Mouse (Mus musculus) right cerebral cortex, postnatal 10 days (tissue): ENCODE data around the gene Cpsf6.

Experiments used
- DNase-seq, 2 experiments: peaks; one replicate each; pipeline ENCODE4 v3.0.0; 2021; ENCODE audit warnings: low spot score in 2 of 2

Gene Cpsf6

DNA sequence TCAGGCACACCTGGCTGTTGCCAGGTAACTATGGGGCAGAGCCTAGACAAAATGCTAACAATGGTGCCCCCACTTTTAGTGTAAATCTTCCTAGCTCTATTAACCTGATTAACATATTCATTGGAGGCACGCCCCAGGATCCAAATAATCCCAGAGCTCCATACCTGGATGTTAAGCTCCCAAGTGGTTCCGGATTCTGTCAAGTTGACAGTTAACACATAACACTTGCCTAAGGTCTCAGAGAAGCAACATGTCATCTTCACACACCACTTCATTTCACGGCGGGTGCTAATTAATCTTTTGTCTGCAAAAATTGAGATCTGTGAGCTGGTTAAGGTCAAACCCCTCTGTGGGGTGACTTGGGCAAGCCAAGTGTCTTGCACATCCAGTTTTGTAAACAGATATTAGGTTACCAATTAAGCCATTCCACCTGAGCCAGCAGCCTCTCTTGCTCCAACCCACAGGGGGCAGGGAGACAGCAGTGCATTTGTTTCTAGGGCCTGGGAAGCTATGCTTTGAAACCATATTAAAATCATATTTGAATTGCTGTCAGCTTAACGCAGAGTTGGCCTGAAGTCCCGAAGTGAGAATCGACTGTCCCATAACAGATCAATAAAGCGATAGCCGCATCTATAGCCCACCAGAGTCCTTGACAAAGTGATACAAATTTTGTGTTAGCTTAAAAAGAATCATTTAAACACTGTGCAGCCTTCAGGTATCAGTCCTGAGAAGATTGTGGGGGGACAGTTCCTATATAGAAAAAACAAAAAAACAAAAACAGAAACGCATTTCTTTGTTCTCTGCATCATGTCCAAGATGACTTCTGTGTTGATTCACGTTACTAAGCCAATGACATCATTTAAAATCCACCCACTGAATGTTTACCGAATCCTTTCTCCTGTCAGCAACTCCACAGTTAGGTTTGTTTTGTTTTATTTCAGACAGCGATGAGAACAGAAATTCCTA lies 34.0 kb upstream of the Cpsf6 start:
- no peak for DNase-seq

DNA sequence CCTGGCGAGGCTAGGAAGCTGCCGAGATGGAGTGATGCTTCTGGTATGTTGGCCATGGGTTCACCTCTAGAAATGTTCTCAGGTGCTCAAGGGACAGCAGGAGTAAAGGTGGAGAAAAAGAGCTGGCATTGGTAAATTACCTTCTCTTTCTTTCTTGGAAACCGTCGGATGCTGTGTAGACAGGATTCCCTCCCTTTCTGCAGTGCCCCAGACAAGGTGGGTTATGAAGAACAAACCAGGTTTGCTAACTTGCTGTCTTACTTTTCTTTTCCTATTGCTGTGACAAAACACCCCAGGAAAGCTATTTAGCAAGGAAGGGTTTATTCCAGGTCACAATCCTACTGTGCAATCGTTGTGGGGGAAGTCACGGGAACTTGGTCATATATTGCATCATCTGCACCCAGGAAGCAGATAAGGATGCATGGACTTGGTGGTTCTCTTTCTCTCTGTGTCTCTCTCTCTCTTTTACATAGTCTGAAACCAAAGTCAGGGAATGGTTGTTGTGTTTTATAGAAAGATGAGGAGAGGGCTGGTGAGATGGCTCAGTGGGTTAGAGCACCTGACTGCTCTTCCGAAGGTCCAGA lies 32.8 kb upstream of the Cpsf6 start:
- no peak for DNase-seq

DNA sequence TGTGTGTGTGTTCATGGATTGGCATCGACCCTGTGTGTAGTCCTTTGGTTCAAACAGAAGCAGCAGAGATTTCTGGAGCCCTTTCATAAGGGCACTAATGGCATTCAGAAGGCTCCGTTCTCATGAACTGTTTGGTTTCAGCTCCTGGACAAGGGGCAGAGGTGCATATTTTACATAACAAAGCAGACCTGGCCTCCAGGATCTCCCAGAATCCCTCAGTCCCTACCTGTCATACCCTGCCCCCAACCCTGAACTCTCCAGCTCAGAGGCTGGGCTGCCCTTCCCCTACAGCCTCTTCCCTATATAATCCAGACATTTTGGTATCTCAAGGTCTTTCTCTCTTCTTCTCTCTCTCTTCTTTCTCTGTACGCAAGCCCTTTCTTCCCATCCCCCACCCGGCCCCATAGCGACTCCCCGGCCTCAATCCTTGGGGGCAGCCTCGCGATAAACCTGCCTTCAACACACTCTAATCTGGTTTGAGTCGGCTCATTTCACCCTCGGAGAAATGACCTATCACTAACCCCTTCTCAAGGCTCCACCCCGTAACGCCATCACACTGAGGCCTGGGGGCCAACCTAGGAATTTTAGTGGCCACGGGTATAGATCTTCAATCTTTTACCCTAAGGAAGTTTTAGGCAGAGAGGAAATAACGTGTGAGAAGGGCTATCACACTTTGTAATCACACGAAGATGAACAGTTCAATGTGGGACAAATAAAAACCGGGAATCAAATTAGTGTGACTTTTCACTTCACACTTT lies 32.1 kb upstream of the Cpsf6 start:
- no peak for DNase-seq

DNA sequence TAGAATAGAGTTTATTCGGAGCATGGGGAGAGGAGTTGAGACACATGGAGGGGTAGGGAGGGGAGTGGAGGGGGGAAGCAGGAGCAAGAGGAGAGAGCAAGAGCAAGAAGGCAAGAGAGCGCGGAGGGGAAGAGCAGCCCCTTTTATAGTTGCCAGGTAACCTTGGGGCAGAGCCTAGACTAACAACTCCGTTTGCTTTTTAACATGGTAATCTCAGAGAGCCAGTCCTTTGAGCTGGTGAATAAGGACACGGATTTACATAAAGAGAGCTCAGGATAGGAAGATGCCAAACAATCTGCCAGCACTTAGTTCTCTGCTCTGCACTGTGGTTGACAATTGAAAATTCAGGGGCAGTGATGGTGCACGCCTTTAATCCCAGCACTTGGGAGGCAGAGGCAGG lies 31.3 kb upstream of the Cpsf6 start:
- DNase-seq: no peak

DNA sequence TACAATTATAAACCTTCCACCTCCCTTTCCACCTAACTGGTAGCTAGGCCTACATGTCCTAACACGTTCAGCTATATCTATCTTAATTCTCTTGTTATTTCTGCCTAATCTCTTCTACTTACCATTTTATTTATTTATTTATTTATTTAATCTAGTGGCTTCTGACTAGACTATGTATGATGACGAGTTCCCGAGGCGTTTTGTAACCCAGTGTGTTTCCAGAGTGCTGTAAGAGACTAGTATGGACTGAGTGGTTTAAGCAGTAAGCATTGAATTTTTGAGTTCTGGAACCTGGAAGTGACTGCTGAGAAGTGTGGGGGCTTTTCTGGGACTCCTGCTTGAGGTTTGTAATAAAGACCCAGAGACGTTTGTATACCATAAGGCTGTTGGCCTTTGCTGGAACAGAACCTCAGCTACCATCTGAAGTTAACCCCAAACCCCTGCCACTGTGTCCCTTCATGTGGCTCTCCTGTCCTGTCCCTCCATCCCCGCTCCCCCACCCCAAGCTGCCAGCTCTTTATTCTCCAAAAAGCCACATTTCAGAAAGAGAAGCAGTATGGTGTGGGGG lies 30.8 kb upstream of the Cpsf6 start:
- no peak for DNase-seq

DNA sequence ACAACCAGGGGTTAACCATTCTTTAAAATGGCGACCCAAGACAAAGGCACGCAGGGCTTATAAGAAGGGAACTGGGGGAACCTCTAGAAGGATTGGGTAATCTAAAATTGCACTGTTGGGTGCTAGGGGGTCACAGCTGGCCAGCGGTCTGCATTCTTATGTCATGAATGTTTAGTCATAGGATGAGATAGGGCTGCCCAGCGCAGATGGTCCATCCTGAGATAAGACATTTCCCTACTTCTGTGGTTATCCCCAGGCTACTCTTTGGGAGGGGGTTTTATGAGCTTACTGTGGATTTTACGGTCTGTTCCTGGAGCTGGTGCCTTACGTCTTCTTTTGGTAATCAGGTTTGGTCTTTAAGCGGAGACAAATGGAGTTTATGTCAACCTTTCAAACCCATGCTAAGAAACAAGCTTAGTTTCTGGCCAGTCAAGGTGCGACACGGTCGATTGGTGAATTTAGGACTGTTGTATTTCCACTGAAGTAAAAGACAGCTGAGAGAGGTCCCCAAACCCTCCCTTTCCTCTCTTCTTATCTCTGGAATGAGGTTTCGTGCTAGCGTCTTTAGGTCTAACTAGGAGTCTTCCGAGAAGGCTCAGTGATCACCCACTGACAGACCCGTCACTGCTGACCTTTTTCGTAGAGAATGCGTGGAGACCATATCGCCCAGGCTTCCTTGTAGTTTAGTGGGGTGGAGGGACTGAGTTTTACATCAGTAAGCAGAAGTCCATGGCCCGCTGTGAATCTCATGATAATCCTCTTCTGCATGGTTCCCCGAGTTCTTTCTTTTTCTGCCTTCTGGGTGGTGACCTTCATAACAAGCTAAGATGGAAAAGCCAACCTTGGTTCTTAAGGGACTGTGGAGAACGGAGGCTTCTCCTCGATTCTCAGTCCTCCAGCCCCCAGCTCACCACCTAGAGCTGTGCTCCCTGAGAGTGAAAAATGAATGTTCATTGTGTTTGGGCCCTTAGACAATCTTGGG lies 29.8 kb upstream of the Cpsf6 start:
- no peak for DNase-seq

DNA sequence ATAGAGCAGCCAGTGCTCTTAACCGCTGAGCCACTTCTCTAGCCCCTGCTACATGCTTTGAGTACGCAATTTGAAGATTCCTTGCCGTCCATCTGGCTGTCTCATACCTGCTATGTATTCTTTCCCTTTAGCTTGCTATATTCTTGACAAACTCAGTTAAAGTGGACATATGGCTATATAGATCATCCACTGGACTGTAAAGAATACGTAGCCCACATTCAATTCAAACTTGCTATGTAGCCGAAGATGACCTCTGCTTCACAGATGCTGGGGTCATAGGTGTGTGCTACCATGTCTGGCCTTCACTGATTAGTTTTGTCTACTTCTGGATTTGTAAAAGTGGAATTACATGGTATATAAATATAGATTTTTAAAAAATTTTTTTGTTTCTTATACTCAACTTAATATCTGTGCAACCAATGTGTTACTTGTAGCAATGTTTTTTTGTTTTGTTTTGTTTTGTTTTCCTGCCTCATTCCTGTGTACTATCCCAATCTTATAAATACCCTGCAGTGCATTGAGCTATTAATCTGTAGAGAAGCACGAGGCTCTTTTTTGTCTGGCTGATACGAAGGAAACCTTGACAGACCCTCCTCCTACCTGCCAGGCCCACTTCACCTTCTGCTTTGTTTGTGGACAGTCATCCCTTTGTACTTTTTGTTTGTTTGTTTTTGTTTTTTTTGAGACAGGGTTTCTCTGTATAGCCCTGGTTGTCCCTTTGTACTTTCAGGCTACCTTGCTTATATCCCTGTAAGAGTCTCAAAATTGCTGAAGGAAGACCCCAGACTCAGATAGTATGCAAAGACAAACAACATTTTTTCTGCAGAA lies 28.9 kb upstream of the Cpsf6 start:
- no peak for DNase-seq

DNA sequence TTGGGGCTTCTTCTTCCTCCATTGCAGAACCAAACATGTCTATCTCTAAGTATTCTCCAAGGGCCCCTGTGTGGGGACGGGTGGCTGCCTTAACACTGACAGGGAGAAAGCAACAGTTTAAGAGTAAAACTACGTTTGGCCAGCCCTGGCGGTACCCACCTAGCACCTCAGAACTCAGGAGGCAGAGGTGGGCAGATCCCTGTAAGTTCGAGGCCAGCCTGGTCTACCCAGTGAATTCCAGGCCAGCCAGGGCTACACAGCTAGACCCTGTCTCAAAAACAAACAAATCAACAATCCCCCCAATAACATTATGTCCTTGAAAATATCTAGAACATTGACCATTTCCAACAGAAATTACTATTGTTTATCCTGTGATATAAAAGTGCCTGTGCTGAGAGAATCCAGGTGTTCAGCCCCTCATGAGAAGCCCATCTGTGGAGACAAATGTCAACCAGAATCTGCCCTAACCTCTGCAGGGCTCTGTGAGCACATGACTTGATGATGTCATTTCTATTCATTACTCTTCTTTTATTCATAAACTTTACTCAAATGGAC lies 28.0 kb upstream of the Cpsf6 start:
- DNase-seq: no peak

DNA sequence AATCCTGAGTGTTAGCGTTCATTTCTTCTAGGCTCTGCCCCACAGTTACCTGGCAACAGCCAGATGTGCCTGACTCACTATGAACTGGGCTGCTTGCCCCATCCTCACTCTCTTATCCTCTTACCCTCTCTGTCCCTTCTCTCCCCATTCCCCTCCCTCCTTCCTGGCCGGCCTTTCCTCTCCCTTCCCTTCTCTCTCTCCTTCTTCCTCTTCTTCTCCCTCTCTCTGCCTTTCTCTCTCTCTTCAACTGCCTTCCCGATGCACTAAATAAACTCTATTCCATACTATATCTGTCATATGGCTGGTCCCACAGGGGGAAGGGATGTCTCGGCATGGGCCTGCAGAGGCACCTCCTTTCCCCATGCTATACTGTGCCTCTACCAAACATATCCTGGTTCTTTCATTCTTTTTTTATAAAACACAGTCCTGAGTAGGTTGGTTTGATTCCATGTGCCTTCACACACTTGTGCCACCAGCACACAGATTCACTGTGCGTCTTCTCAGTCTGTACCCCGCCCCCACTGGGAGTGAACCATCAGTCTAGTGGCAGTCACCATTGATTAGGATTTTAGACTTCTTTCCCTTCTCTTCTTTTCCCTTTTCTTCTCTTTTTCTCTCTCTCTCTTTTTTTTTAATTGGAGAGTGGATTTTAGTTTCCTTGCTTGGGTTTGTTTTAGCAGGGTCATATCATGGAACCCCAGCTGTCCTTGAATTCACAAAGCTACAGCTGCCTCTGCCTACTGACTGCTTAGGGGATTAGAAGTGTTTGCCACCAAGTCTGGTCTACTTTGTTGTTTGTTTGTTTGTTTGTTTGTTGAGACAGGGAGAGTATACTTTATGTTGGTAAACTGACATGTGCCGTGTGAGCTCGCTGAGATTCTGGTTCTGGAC lies 27.3 kb upstream of the Cpsf6 start:
- no peak for DNase-seq

DNA sequence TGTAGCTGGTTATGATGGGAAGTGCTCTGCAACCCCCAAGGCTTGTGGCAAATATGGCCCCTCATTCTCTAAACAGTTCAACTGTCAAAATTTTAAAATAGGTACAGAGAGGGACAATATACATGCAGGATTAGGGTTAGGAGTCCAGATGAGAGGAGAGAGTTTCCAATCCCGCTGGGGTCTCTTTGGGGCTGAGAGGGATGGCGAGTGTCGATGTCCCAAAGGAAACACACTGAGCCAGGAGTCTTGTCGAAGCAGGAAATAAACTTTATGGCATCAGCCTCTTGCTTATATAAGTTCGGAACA lies 26.4 kb upstream of the Cpsf6 start:
- DNase-seq: no peak

DNA sequence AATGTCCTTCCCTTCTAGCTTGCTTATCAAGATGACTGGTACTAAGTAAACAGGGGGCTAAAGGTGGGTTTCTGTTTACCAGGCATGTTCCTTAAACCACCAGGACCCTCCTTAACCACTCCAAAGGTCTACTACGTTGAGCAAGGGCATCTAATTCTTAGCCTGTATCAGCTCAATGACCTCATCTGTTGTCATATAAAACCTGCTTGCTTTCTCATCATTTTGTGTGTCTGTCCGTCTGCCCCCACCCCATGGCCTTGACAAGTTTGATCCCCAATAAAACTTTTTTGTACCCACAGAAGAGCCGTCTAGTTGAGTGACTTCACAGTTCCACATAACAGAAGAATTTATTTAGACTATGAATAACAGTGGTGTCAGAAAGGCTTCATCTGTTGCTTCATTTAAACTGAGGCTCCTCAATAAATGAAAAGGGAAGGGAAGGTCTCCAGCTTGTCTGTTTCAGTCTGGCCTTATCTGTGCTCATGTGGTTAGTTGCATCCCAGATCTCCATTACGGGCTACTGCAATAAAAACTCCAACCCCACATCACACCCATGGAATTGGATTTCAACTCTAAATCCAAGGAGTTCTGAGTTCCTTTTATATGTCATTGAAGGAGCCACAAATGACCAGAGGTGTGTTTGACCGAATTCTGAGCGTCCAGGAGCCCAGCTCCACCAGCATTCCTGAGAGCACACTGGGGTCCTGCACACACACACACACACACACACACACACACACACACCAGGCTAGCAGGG lies 25.9 kb upstream of the Cpsf6 start:
- DNase-seq: no peak

DNA sequence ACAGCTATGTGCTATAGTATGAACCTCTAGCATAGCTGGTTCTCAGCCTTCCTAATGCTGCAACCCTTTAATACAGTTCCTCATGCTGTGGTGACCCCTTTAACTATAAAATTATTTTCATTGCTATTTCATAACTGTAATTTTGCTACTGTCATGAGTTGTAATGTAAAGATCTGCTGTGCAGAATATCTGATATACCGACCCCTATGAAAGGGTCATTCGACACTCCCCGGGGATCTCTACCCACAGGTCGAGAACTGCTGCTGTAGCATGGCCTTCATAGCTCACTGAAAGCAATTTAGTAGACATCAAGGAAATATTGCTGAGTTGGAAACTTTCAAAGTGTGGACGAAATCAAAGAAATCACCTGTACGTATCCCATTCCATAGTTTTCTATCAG lies 24.6 kb upstream of the Cpsf6 start:
- no peak for DNase-seq

DNA sequence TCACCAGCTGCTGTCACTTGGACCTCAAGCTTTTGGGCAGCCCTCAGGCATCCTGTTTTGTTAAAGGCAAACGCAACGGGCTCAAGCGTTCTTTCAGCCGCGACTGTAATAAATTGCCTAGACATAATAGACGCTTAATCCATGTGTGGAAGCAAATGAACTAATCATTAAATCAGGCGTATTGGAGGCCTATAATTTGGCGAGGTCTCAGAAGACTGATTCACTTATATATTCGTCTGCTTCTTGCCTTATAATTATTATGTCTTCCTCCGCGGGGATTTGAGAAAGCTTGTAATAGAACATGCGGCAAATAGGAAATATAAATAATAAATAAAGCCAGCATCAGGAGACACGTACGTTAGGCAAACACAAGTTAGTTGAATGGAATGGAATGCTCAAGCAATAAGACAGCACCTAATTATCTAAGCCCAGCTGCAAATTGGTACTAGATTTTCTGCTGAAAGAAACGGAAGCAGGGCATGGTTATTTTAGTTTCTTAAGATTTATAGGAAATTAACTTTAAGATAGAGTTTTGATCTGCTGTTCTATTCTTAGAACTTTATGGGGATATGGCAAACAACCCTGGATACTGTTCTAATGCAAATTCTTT lies 23.6 kb upstream of the Cpsf6 start:
- no peak for DNase-seq

DNA sequence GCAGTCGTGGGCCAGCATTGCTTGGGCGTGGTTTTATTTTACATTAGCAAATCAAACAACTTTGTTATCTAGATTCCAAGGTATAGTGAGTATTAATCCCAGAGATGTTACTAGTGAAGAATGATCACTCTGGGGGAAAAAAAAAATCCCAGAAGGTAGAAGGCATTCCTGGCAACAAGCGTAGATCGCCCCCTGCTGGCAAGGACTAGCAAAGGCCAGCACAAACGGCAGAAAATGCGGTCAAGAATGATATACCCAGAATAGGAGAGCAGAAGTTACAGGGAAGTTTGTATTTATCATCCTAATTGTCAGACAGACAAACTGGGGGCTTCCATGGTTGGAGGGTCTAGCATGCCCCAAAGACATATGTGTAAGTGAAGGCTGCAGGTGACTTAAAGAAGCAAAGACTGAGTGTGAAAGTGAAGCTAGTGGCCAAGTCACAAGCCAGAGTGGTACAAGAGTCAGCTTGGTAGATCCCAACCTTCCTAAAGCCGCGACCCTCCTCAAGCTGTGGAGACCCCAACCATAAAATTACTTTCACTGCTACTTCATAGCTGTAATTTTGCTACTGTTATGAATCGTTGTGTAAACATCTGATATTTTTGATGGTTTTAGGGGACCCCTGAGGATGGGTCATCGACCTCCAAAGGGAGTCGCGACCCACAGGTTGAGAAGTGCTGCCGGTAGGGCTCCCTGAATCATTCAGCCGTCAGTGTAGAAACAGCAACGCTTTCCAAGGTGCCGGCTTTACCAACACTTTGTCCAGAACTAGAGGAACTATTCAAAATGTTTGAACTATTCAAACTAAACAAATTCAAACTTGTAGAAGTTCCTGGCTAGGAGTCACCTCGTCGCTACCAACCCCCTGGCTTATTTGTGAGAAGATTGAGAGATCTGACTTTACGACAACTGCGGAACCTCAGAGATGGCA lies 22.9 kb upstream of the Cpsf6 start:
- DNase-seq: no peak

DNA sequence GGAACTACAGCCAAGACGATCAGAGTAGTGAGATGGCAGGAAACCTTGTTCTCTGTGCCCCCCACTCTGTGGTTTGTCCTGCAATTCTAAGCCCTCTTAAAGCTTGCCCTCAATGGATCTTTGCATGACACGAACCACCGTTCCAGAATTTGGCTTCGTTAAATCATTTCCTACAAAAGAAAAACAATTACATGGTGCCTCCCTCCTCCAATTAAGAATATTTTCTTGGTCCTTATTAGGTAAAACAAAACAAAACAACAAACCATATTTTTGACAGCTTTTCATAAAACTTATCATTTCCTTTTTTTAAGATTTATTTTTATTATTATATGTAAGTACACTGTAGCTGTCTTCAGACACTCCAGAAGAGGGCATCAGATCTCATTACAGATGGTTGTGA lies 21.5 kb upstream of the Cpsf6 start:
- no peak for DNase-seq

DNA sequence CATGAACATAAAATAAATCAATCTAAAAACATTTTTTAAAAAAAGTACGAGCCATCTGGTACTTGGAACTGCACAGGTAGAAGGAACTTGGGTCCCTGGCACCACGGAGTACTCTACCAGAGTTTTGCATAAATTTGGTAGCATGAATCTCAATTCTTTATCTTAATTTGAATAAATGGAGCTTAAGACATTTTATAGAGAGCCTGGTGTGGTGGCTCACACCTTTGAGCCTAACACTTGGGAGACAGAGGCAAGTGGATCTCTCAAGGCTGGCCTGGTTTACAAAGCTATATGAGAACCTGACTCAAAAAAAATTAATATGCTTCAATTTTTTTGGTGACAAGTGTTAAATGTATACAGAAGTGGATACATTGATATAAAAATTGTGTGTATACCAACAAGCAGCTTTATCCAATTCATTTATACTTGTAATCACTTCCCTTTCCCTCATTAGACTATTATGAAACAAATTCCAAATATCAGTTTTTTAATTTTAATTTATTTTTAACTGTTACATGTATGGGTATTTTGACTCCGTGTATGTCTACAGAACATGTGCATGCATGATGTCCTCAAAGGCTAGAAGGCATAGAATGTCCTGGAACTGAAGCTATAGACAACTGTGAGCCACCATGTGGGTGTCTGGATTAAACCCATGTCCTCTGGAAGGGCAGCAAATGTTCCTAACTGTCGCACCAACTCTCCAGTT lies 20.6 kb upstream of the Cpsf6 start:
- DNase-seq: no peak
